Mouse (Mus musculus): ENCODE results near the gene Klhl20. TPM values are rescaled to one million over a fixed set of nuclear protein-coding genes. Genes with fewer than 3 reads are reported as not detected.
"Not testable (repeated sequence)": the region's sequence is repeated elsewhere in the genome, so short reads cannot be mapped to it uniquely, and the experiment has no call there.

The Klhl20 gene
- polyA plus RNA-seq (2012; ENCODE audit: insufficient read depth, insufficient read length, low replicate concordance, missing spikeins), result not detected in 2 replicates

- Histone ChIP-seq H3K27ac (ENCODE audit: insufficient read depth, low read depth, low read length) (peak within 1 kb of the TSS; percentile 44), H3K4me3 (ENCODE audit: insufficient read depth, low read depth, low read length) (peak within 1 kb of the TSS; percentile 65), H3K4me1 (ENCODE audit: control insufficient read depth, insufficient read depth, low read length) (peaks cover 9% of the 10 kb centered on the region)
- WGBS, result under 1% methylated on average over 41 of the region's 41 CpGs
- TF ChIP-seq CTCF (IDR thresholded peaks at IDR 0.05; ENCODE audit: insufficient read depth, low read depth, low read length) (no peak), POLR2A (IDR thresholded peaks at IDR 0.05; ENCODE audit: insufficient read depth, low read depth, low read length) (peak; percentile 80)
Observed at GRCm38 (mm10) chr1:161130726-161131664, at the start of gene Klhl20. TSS of gene Klhl20 (minus strand) at chr1:161131511.

GRCm38 (mm10) chr1:161180674-161181073 is 49.4 kb upstream of the Klhl20 start:
- H3K27ac ChIP-seq (ENCODE audit: insufficient read depth, low read depth, low read length), result no peak overlapping the region
- 54% methylated on average over 8 of the region's 8 CpGs for WGBS
- TF ChIP-seq CTCF (IDR thresholded peaks at IDR 0.05; ENCODE audit: insufficient read depth, low read depth, low read length), result 0 out of 2 replicates have a peak, but pooled peaks have one; percentile 27
- no peak for TF ChIP-seq POLR2A (IDR thresholded peaks at IDR 0.05; ENCODE audit: insufficient read depth, low read depth, low read length)
- H3K4me3 ChIP-seq (ENCODE audit: insufficient read depth, low read depth, low read length), result no peak overlapping the region
- H3K4me1 ChIP-seq (ENCODE audit: control insufficient read depth, insufficient read depth, low read length), result no peaks in the 10 kb centered on the region

- no peaks in the 10 kb centered on the region for H3K4me1 ChIP-seq (ENCODE audit: control insufficient read depth, insufficient read depth, low read length)
- no peak overlapping the region for H3K27ac ChIP-seq (ENCODE audit: insufficient read depth, low read depth, low read length)
- TF ChIP-seq POLR2A (IDR thresholded peaks at IDR 0.05; ENCODE audit: insufficient read depth, low read depth, low read length) (no peak), CTCF (IDR thresholded peaks at IDR 0.05; ENCODE audit: insufficient read depth, low read depth, low read length) (peak; percentile 58; the same call in 1 of the 2 replicates)
- WGBS, result under 1% methylated on average over 40 of the region's 40 CpGs
- H3K4me3 ChIP-seq (ENCODE audit: insufficient read depth, low read depth, low read length), result peak overlapping the region; percentile 58
Observed at GRCm38 (mm10) chr1:161170651-161171050, 39.3 kb upstream of the Klhl20 start.

GRCm38 (mm10) chr1:161160266-161160665 is 29.0 kb upstream of the Klhl20 start:
- TF ChIP-seq POLR2A (IDR thresholded peaks at IDR 0.05; ENCODE audit: insufficient read depth, low read depth, low read length) (no peak), CTCF (IDR thresholded peaks at IDR 0.05; ENCODE audit: insufficient read depth, low read depth, low read length) (no peak)
- 73% methylated on average over 4 of the region's 4 CpGs for WGBS

GRCm38 (mm10) chr1:161159214-161159613 is 27.9 kb upstream of the Klhl20 start, which contains the start of gene Tex50:
TSS of gene Tex50 (minus strand) at chr1:161159314.
- WGBS, result 87% methylated on average over 3 of the region's 3 CpGs

More at GRCm38 (mm10) chr1:161160266-161160665, 29.0 kb upstream of the Klhl20 start:
- no peak overlapping the region for H3K27ac ChIP-seq (ENCODE audit: insufficient read depth, low read depth, low read length)
- H3K4me3 ChIP-seq (ENCODE audit: insufficient read depth, low read depth, low read length), result no peak overlapping the region
- no peaks in the 10 kb centered on the region for H3K4me1 ChIP-seq (ENCODE audit: control insufficient read depth, insufficient read depth, low read length)

GRCm38 (mm10) chr1:161156546-161156945 is 25.2 kb upstream of the Klhl20 start:
- TF ChIP-seq POLR2A (IDR thresholded peaks at IDR 0.05; ENCODE audit: insufficient read depth, low read depth, low read length) (no peak), CTCF (IDR thresholded peaks at IDR 0.05; ENCODE audit: insufficient read depth, low read depth, low read length) (no peak)
- H3K27ac ChIP-seq (ENCODE audit: insufficient read depth, low read depth, low read length), result no peak overlapping the region

More at GRCm38 (mm10) chr1:161159214-161159613, 27.9 kb upstream of the Klhl20 start, which contains the start of gene Tex50:
- Histone ChIP-seq H3K4me3 (ENCODE audit: insufficient read depth, low read depth, low read length) (no peak within 1 kb of the TSS), H3K27ac (ENCODE audit: insufficient read depth, low read depth, low read length) (no peak within 1 kb of the TSS), H3K4me1 (ENCODE audit: control insufficient read depth, insufficient read depth, low read length) (no peaks in the 10 kb centered on the region)
- TF ChIP-seq CTCF (IDR thresholded peaks at IDR 0.05; ENCODE audit: insufficient read depth, low read depth, low read length), result no peak
- no peak for TF ChIP-seq POLR2A (IDR thresholded peaks at IDR 0.05; ENCODE audit: insufficient read depth, low read depth, low read length)

GRCm38 (mm10) chr1:161151098-161151497 is 19.8 kb upstream of the Klhl20 start:
- Histone ChIP-seq H3K4me3 (ENCODE audit: insufficient read depth, low read depth, low read length) (no peak overlapping the region), H3K4me1 (ENCODE audit: control insufficient read depth, insufficient read depth, low read length) (no peaks in the 10 kb centered on the region), H3K27ac (ENCODE audit: insufficient read depth, low read depth, low read length) (no peak overlapping the region)
- 39% methylated on average over 6 of the region's 6 CpGs for WGBS
- no peak for TF ChIP-seq POLR2A (IDR thresholded peaks at IDR 0.05; ENCODE audit: insufficient read depth, low read depth, low read length)
- no peak for TF ChIP-seq CTCF (IDR thresholded peaks at IDR 0.05; ENCODE audit: insufficient read depth, low read depth, low read length)

More at GRCm38 (mm10) chr1:161156546-161156945, 25.2 kb upstream of the Klhl20 start:
- Histone ChIP-seq H3K4me1 (ENCODE audit: control insufficient read depth, insufficient read depth, low read length) (no peaks in the 10 kb centered on the region), H3K4me3 (ENCODE audit: insufficient read depth, low read depth, low read length) (no peak overlapping the region)
- WGBS, result 76% methylated on average over 10 of the region's 10 CpGs

GRCm38 (mm10) chr1:161147888-161148287 is 16.6 kb upstream of the Klhl20 start:
- WGBS, result 88% methylated on average over 2 of the region's 2 CpGs
- no peak for TF ChIP-seq POLR2A (IDR thresholded peaks at IDR 0.05; ENCODE audit: insufficient read depth, low read depth, low read length)
- no peak for TF ChIP-seq CTCF (IDR thresholded peaks at IDR 0.05; ENCODE audit: insufficient read depth, low read depth, low read length)
- Histone ChIP-seq H3K27ac (ENCODE audit: insufficient read depth, low read depth, low read length) (no peak overlapping the region), H3K4me1 (ENCODE audit: control insufficient read depth, insufficient read depth, low read length) (no peaks in the 10 kb centered on the region), H3K4me3 (ENCODE audit: insufficient read depth, low read depth, low read length) (no peak overlapping the region)

GRCm38 (mm10) chr1:161145611-161146010 is 14.3 kb upstream of the Klhl20 start:
- not testable (repeated sequence) for H3K27ac ChIP-seq (ENCODE audit: insufficient read depth, low read depth, low read length); H3K4me1 ChIP-seq (ENCODE audit: control insufficient read depth, insufficient read depth, low read length); H3K4me3 ChIP-seq (ENCODE audit: insufficient read depth, low read depth, low read length)
- WGBS, result 44% methylated on average over 8 of the region's 8 CpGs

Data from olfactory bulb, adult 2 months (tissue).